Mouse (Mus musculus) gastrocnemius, adult 8-10 months (tissue): Measurements from ENCODE around the gene Soat1. TPM values are rescaled to one million over a fixed set of nuclear protein-coding genes. Genes with fewer than 3 reads are reported as not detected.
"Not testable (repeated sequence)": the region's sequence is repeated elsewhere in the genome, so short reads cannot be mapped to it uniquely, and the experiment has no call there.

Experiments
- DNase-seq, 2 experiments: peaks; one replicate each; pipeline ENCODE4 v3.0.0; 2022; ENCODE audit warnings: low spot score in 2 of 2
- total RNA-seq, 4 experiments: library from RNA; stranded (reverse); gene quantifications; 2 replicates each; pipeline ENCODE4 v1.2.4; 2022

Soat1 gene
- total RNA-seq, result 1 to 10 TPM; 2.2 to 6.3 (median 4.4) TPM

- peak; percentile 59 to 75 for DNase-seq
Measured at GRCm38 (mm10) chr1:156473961-156474503, at the start of gene Soat1. Gene Soat1 (minus strand): TSS chr1:156474331.

GRCm38 (mm10) chr1:156523842-156524241 lies 49.7 kb upstream of the Soat1 start, which contains the start of gene Gm10031:
Gene Gm10031 (plus strand): TSS chr1:156524012.
- not testable (repeated sequence) for DNase-seq

GRCm38 (mm10) chr1:156521796-156522517 lies 47.8 kb upstream of the Soat1 start:
- DNase-seq, result no peak

GRCm38 (mm10) chr1:156520136-156520780 lies 46.1 kb upstream of the Soat1 start:
- no peak for DNase-seq

- DNase-seq, result no peak
Measured at GRCm38 (mm10) chr1:156507753-156508152, 33.6 kb upstream of the Soat1 start.

- no peak for DNase-seq
Measured at GRCm38 (mm10) chr1:156505901-156506300, 31.8 kb upstream of the Soat1 start.

GRCm38 (mm10) chr1:156504945-156505523 lies 30.9 kb upstream of the Soat1 start:
- DNase-seq, result no peak

- DNase-seq, result no peak
Measured at GRCm38 (mm10) chr1:156496910-156497309, 22.8 kb upstream of the Soat1 start.

- no peak for DNase-seq
Measured at GRCm38 (mm10) chr1:156495025-156495424, 20.9 kb upstream of the Soat1 start.

- no peak for DNase-seq
Measured at GRCm38 (mm10) chr1:156491226-156491796, 17.2 kb upstream of the Soat1 start.

- no peak for DNase-seq
Measured at GRCm38 (mm10) chr1:156488031-156488430, 13.9 kb upstream of the Soat1 start.

- DNase-seq, result no peak
Measured at GRCm38 (mm10) chr1:156487498-156487897, 13.4 kb upstream of the Soat1 start.

GRCm38 (mm10) chr1:156481826-156482225 lies 7.7 kb upstream of the Soat1 start:
- no peak for DNase-seq

GRCm38 (mm10) chr1:156476535-156476934 lies 2.4 kb upstream of the Soat1 start:
- no peak for DNase-seq

GRCm38 (mm10) chr1:156476016-156476415 lies 1.9 kb upstream of the Soat1 start:
- no peak for DNase-seq

- no peak for DNase-seq
Measured at GRCm38 (mm10) chr1:156474854-156475253, 723 bp upstream of the Soat1 start.

- DNase-seq, result no peak
Measured at GRCm38 (mm10) chr1:156473003-156473402, 1.1 kb downstream of the Soat1 start.

GRCm38 (mm10) chr1:156471955-156472354 lies 2.2 kb downstream of the Soat1 start:
- DNase-seq, result no peak

- no peak for DNase-seq
Measured at GRCm38 (mm10) chr1:156471071-156471470, 3.1 kb downstream of the Soat1 start.

GRCm38 (mm10) chr1:156470557-156470956 lies 3.6 kb downstream of the Soat1 start:
- no peak for DNase-seq

- DNase-seq, result no peak
Measured at GRCm38 (mm10) chr1:156468576-156468975, 5.6 kb downstream of the Soat1 start.
